8 mouse cellular contexts compared by ENCODE assay signal in the genomic region with DNA sequence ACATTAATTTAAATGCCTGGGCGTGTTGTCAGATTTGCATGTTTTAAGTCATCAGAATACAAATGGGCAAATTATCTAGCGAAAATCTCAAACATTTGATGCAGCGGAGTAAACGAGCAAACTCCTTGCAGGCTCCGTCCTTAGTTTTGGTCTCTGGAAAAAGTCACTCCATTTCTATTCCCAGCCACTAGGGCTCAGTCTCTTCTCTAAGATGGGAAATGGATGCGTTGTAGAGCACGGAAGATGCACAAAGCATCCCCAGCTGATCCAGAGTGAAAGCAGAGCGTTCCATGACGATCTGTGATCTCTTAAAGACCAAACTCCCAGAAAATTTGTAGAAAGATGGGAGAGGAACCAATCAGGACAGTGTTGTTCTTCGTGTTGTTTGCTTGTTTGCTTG.
DNase-seq lines count a peak whose midpoint lies in the region; ATAC-seq lines count a peak whose summit lies in the region.
"Had no signal": no experiment of that assay in that cellular context is flagged by ENCODE, and none has a peak within 500 bp of the region (broad histone marks: within the 10 kb centered on the region; RNA-seq: fewer than 3 reads in every experiment).

No protein-coding gene starts in this region.

- H3K4me3 ChIP-seq in hindbrain, embryonic 14.5 days (replicated peaks; ENCODE audit: low read length) = no peak overlapping the region
- no peak overlapping the region for H3K4me3 ChIP-seq in hindbrain, embryonic 12.5 days
- H3K4me3 ChIP-seq: limb, embryonic 15.5 days had no signal

- peaks cover 7% of the 10 kb centered on the region; the same call in 1 of the 2 replicates for H3K9me3 ChIP-seq in hindbrain, embryonic 14.5 days (ENCODE audit: control insufficient read depth, low read length)
- H3K9me3 ChIP-seq in hindbrain, embryonic 12.5 days (replicated peaks) = peaks cover 2% of the 10 kb centered on the region

- H3K9ac ChIP-seq in hindbrain, embryonic 14.5 days = no peak overlapping the region
- no peak overlapping the region for H3K9ac ChIP-seq in hindbrain, embryonic 12.5 days
- H3K9ac ChIP-seq: limb, embryonic 15.5 days had no signal

- H3K4me2 ChIP-seq in hindbrain, embryonic 14.5 days (replicated peaks) = no peak overlapping the region
- H3K4me2 ChIP-seq in hindbrain, embryonic 12.5 days (replicated peaks) = no peak overlapping the region
- H3K4me2 ChIP-seq: limb, embryonic 15.5 days had no signal

- no peaks in the 10 kb centered on the region for H3K36me3 ChIP-seq in hindbrain, embryonic 14.5 days (replicated peaks; ENCODE audit: control insufficient read depth, insufficient read depth)
- no peaks in the 10 kb centered on the region for H3K36me3 ChIP-seq in hindbrain, embryonic 12.5 days
- H3K36me3 ChIP-seq: limb, embryonic 15.5 days had no signal

- H3K27me3 ChIP-seq in hindbrain, embryonic 14.5 days (ENCODE audit: control insufficient read depth, insufficient read depth, low read length) = no peaks in the 10 kb centered on the region
- H3K27me3 ChIP-seq in hindbrain, embryonic 12.5 days = no peaks in the 10 kb centered on the region
- H3K27me3 ChIP-seq: limb, embryonic 15.5 days had no signal

- no peak overlapping the region for H3K27ac ChIP-seq in hindbrain, embryonic 14.5 days
- no peak overlapping the region for H3K27ac ChIP-seq in hindbrain, embryonic 12.5 days
- H3K27ac ChIP-seq: limb, embryonic 15.5 days had no signal

- ATAC-seq in hindbrain, embryonic 14.5 days (ENCODE audit: low FRiP score) = no peak
- ATAC-seq in hindbrain, embryonic 12.5 days (ENCODE audit: low FRiP score) = no peak
- no peak for ATAC-seq in inflammation-experienced regulatory T-cells, adult 6 months

- H3K4me1 ChIP-seq in hindbrain, embryonic 14.5 days (replicated peaks; ENCODE audit: control insufficient read depth, insufficient read depth, low read length) = no peaks in the 10 kb centered on the region
- no peaks in the 10 kb centered on the region for H3K4me1 ChIP-seq in hindbrain, embryonic 12.5 days
- H3K4me1 ChIP-seq: limb, embryonic 15.5 days had no signal

- DNase-seq in hindbrain, embryonic 14.5 days (ENCODE audit: low spot score) = peak; percentile 68
- peak; percentile 18 to 22 for DNase-seq in right cerebral cortex, adult 2 months (ENCODE audit: low spot score in 2 of 2)
- DNase-seq in right cerebral cortex, postnatal 25 days = no peak
- DNase-seq in frontal cortex, postnatal 36 days (ENCODE audit: low spot score in 2 of 2) = peak; percentile 10 to 29
- no peak for DNase-seq in spleen, adult 18-20 months

- WGBS in hindbrain, embryonic 14.5 days = 55% methylated on average over 10 of the region's 10 CpGs
- 63% methylated on average over 10 of the region's 10 CpGs for WGBS in hindbrain, embryonic 12.5 days

Comparison
In these comparisons a context has a peak if more than half of its experiments do, and no peak if none do; other contexts are left out.
1. DNase-seq: peak in hindbrain, embryonic 14.5 days (single experiment), right cerebral cortex, adult 2 months (2 of 2) and frontal cortex, postnatal 36 days (2 of 2); none in right cerebral cortex, postnatal 25 days (single experiment) and spleen, adult 18-20 months (0 of 2).